9 mouse cellular contexts compared by ENCODE assay signal in the genomic region with DNA sequence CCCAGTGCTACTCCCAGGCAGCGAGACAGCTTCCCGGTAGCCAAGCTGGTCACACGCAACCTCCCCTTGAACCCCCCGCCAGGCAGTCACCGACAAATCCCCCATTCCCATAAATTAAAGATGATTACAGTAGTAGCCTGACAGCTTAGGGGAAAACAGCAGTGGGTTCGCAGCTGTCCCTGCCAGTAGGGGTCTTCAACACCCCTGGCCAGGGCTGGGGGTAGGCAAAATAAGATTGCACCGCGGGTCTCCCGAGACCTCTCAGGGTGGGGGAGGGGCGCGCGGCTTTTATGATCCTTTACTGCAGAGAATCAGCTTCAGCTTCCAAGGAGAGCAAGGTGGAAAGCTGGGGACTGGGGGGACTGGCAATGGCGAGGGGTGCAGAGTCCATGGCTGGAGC. TPM values are rescaled to one million over a fixed set of nuclear protein-coding genes. Genes with fewer than 3 reads are reported as not detected.
DNase-seq lines count a peak whose midpoint lies in the region; ATAC-seq and TF ChIP-seq lines count a peak whose summit lies in the region.
"Had no signal": no experiment of that assay in that cellular context is flagged by ENCODE, and none has a peak within 500 bp of the region (broad histone marks: within the 10 kb centered on the region; RNA-seq: fewer than 3 reads in every experiment).

No protein-coding gene starts in this region.

- H3K4me3 ChIP-seq in heart, postnatal 0 days (ENCODE audit: low read depth, low read length): no peak overlapping the region
- H3K4me3 ChIP-seq in embryonic facial prominence, embryonic 11.5 days (ENCODE audit: low read depth, low read length): peak overlapping the region; percentile 14
- H3K4me3 ChIP-seq in hindbrain, embryonic 13.5 days: peak overlapping the region; percentile 22
- peak overlapping the region; percentile 16; the same call in 1 of the 2 replicates for H3K4me3 ChIP-seq in midbrain, embryonic 16.5 days (ENCODE audit: low read depth, low read length)
- H3K4me3 ChIP-seq: liver, embryonic 13.5 days had no signal

- H3K9ac ChIP-seq in heart, postnatal 0 days (replicated peaks; ENCODE audit: low read depth, low read length): no peak overlapping the region
- H3K9ac ChIP-seq in embryonic facial prominence, embryonic 11.5 days (replicated peaks; ENCODE audit: low read length): peak overlapping the region; percentile 10
- peak overlapping the region; percentile 64 for H3K9ac ChIP-seq in hindbrain, embryonic 13.5 days
- peak overlapping the region; percentile 53 for H3K9ac ChIP-seq in midbrain, embryonic 16.5 days (ENCODE audit: low read depth, low read length)
- H3K9ac ChIP-seq: liver, embryonic 13.5 days had no signal

- no peak for ATAC-seq in heart, postnatal 0 days (ENCODE audit: insufficient read depth, low read depth)
- ATAC-seq in embryonic facial prominence, embryonic 11.5 days (replicated peaks; ENCODE audit: insufficient number of reproducible peaks, low FRiP score, low TSS enrichment, low read depth): no peak
- no peak for ATAC-seq in hindbrain, embryonic 13.5 days (ENCODE audit: low FRiP score)
- no peak for ATAC-seq in midbrain, embryonic 16.5 days

- peak overlapping the region; percentile 11; the same call in 1 of the 2 replicates for H3K4me2 ChIP-seq in heart, postnatal 0 days (ENCODE audit: low read depth, low read length)
- H3K4me2 ChIP-seq in embryonic facial prominence, embryonic 11.5 days (ENCODE audit: low read depth, low read length): peak overlapping the region; percentile 52
- peak overlapping the region; percentile 53 for H3K4me2 ChIP-seq in hindbrain, embryonic 13.5 days
- H3K4me2 ChIP-seq in midbrain, embryonic 16.5 days (ENCODE audit: low read length): peak overlapping the region; percentile 51
- H3K4me2 ChIP-seq: liver, embryonic 13.5 days had no signal

- DNase-seq in heart, postnatal 0 days (ENCODE audit: low spot score): no peak
- DNase-seq in heart, postnatal 25 days (ENCODE audit: low spot score): no peak
- peak; percentile 55 for DNase-seq in embryonic facial prominence, embryonic 11.5 days (ENCODE audit: low spot score)
- DNase-seq in spleen, postnatal 10 days (ENCODE audit: low spot score in 2 of 2): no peak
- DNase-seq in thymus, postnatal 36 days: no peak
- DNase-seq in cerebellum, adult 9-11 months: no peak
- DNase-seq: liver, embryonic 13.5 days had no signal

- peaks cover 41% of the 10 kb centered on the region for H3K4me1 ChIP-seq in heart, postnatal 0 days (ENCODE audit: control insufficient read depth, insufficient read depth)
- H3K4me1 ChIP-seq in embryonic facial prominence, embryonic 11.5 days (ENCODE audit: control insufficient read depth, insufficient read depth, low read length): peaks cover 7% of the 10 kb centered on the region
- peaks cover 29% of the 10 kb centered on the region for H3K4me1 ChIP-seq in hindbrain, embryonic 13.5 days (replicated peaks)
- H3K4me1 ChIP-seq in midbrain, embryonic 16.5 days (ENCODE audit: control insufficient read depth, insufficient read depth, low read length): peaks cover 7% of the 10 kb centered on the region

- 0 out of 2 replicates have a peak, but pooled peaks cover 11% of the 10 kb centered on the region for H3K27me3 ChIP-seq in heart, postnatal 0 days (ENCODE audit: control insufficient read depth, insufficient read depth, low read length)
- H3K27me3 ChIP-seq in embryonic facial prominence, embryonic 11.5 days (ENCODE audit: control insufficient read depth, insufficient read depth, low read length): no peaks in the 10 kb centered on the region
- peaks cover 39% of the 10 kb centered on the region for H3K27me3 ChIP-seq in hindbrain, embryonic 13.5 days
- H3K27me3 ChIP-seq in midbrain, embryonic 16.5 days (ENCODE audit: control insufficient read depth, insufficient read depth, low read depth, low read length): no peaks in the 10 kb centered on the region

- H3K9me3 ChIP-seq in heart, postnatal 0 days (replicated peaks; ENCODE audit: control insufficient read depth, low read length): no peaks in the 10 kb centered on the region
- no peaks in the 10 kb centered on the region for H3K9me3 ChIP-seq in embryonic facial prominence, embryonic 11.5 days (replicated peaks; ENCODE audit: control insufficient read depth, low read length)
- H3K9me3 ChIP-seq in hindbrain, embryonic 13.5 days: no peaks in the 10 kb centered on the region
- H3K9me3 ChIP-seq in midbrain, embryonic 16.5 days (replicated peaks; ENCODE audit: control insufficient read depth, low read length, poor library complexity, severe bottlenecking): no peaks in the 10 kb centered on the region
- H3K9me3 ChIP-seq: liver, embryonic 13.5 days had no signal

- no peak for TF ChIP-seq EP300 in heart, postnatal 0 days (IDR thresholded peaks at IDR 0.05; ENCODE audit: low read depth)

- TF ChIP-seq CTCF in heart, postnatal 0 days (IDR thresholded peaks at IDR 0.05; ENCODE audit: low read depth): no peak

- WGBS in heart, postnatal 0 days: 8% methylated on average over 13 of the region's 13 CpGs
- 2% methylated on average over 13 of the region's 13 CpGs for WGBS in embryonic facial prominence, embryonic 11.5 days
- WGBS in hindbrain, embryonic 13.5 days: under 1% methylated on average over 13 of the region's 13 CpGs
- WGBS in midbrain, embryonic 16.5 days: 2% methylated on average over 13 of the region's 13 CpGs

- intact Hi-C loops in heart, postnatal 25 days (cut with DNase I): loop anchor here (5.0 kb wide), 1 partner anchor 57 kb away; no protein-coding TSS in a partner anchor

- 0 out of 2 replicates have a peak overlapping the region, but pooled peaks have one; percentile 25 for H3K27ac ChIP-seq in heart, postnatal 0 days (ENCODE audit: low read depth)
- H3K27ac ChIP-seq in embryonic facial prominence, embryonic 11.5 days (replicated peaks; ENCODE audit: low read depth, low read length): 0 out of 2 replicates have a peak overlapping the region, but pooled peaks have one; percentile 13
- no peak overlapping the region for H3K27ac ChIP-seq in hindbrain, embryonic 13.5 days
- no peak overlapping the region for H3K27ac ChIP-seq in midbrain, embryonic 16.5 days (ENCODE audit: low read length)
- H3K27ac ChIP-seq: liver, embryonic 13.5 days had no signal

- H3K36me3 ChIP-seq in heart, postnatal 0 days (replicated peaks; ENCODE audit: control insufficient read depth, insufficient read depth, low read length): no peaks in the 10 kb centered on the region
- no peaks in the 10 kb centered on the region for H3K36me3 ChIP-seq in embryonic facial prominence, embryonic 11.5 days (replicated peaks; ENCODE audit: control insufficient read depth, insufficient read depth, low read depth, low read length)
- H3K36me3 ChIP-seq in hindbrain, embryonic 13.5 days: no peaks in the 10 kb centered on the region
- H3K36me3 ChIP-seq in midbrain, embryonic 16.5 days (ENCODE audit: control insufficient read depth, insufficient read depth, low read length): no peaks in the 10 kb centered on the region
- H3K36me3 ChIP-seq: liver, embryonic 13.5 days had no signal

RNA-seq across cellular contexts. Expression of gene Meox1, which starts 4.4 kb away (rescaled TPM):
- total RNA-seq in heart, postnatal 0 days (2014; rRNA removed; ENCODE audit: low replicate concordance): 12.5 and 15.0 TPM in 2 replicates
- polyA plus RNA-seq in heart, postnatal 0 days (2015; fragmentation: Nextera tagmentation; extraction: Ambion mirVana): 10.9 and 12.3 TPM in 2 replicates
- total RNA-seq in heart, postnatal 25 days (2021): 1 to 10 TPM; 7.8 to 9.9 TPM
- 4.9 and 6.0 TPM in 2 replicates for polyA plus RNA-seq in embryonic facial prominence, embryonic 11.5 days (2014; fragmentation: Nextera tagmentation; extraction: Ambion mirVana)
- polyA plus RNA-seq in hindbrain, embryonic 13.5 days (2015; fragmentation: Nextera tagmentation; extraction: Ambion mirVana): 0.43 and 0.56 TPM in 2 replicates
- polyA plus RNA-seq in midbrain, embryonic 16.5 days (2015; fragmentation: Nextera tagmentation; extraction: Ambion mirVana): 0.80 and 0.89 TPM in 2 replicates

Comparison
In these comparisons a context has a peak if more than half of its experiments do, and no peak if none do; other contexts are left out.
1. H3K27ac ChIP-seq: peak in heart, postnatal 0 days (single experiment) and embryonic facial prominence, embryonic 11.5 days (single experiment); none in hindbrain, embryonic 13.5 days (single experiment) and midbrain, embryonic 16.5 days (single experiment).
2. Peak in every context shown above with its lines, with median percentiles within 50 percentile points of each other: H3K4me2 ChIP-seq.